Mouse (Mus musculus): ENCODE results near the gene 9930022D16Rik. TPM values are rescaled to one million over a fixed set of nuclear protein-coding genes. Genes with fewer than 3 reads are reported as not detected.

9930022D16Rik gene
- total and polyA plus RNA-seq, 3 experiments: 0.04 TPM; not detected in 2

DNA sequence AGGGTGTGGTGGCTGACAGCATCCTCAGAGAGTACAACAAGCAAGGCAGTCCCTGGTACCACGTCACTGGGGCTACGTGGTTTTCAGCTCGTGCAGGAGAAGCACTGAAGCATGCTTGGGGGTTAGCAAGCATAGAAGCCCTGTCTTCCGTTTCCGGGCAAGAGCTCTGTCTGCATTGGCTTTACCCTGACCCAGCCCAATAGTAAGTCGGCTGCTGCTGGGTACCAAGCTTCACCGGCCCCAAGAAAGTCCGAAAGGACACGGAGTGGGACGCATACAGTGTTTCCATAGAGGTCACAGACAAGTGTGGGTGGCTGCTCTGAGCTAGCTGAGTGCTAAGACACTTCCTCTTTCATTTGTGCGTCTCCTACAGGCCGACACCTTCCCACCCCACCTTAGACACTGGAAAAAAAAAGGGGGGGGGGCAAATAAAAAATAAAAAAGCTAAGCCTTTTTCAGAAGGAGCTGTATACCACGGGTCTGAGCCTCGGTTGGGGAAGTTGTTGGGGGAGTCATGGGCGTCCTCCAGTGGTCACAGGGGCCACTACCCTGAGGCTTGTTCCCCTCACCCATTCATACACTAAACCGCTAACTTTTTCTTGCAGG lies 6.3 kb downstream of the 9930022D16Rik start:
- H3K27ac ChIP-seq (ENCODE audit: control insufficient read depth, low read depth, low read length): peak overlapping the region; percentile 55
- peaks cover 0 to 5% of the 10 kb centered on the region in 2 experiments; a peak in 1 of 4 replicates for H3K36me3 ChIP-seq (ENCODE audit: control insufficient read depth in 1 of 2, insufficient read depth in 2 of 2, low read length in 2 of 2)
- H3K9ac ChIP-seq (ENCODE audit: control insufficient read depth, low read depth, low read length, poor library complexity, severe bottlenecking): peak overlapping the region; percentile 75
- H3K79me2 ChIP-seq (ENCODE audit: control insufficient read depth, insufficient read depth, low read length, poor library complexity): no peaks in the 10 kb centered on the region; the same call in 1 of the 2 replicates
- peak overlapping the region; percentile 76 to 77 for H3K4me3 ChIP-seq (ENCODE audit: control insufficient read depth in 1 of 2, insufficient read depth in 1 of 2, low read depth in 2 of 2, low read length in 2 of 2)
- peaks cover 8 to 12% of the 10 kb centered on the region in 2 experiments; a peak in 3 of 4 replicates for H3K4me1 ChIP-seq (ENCODE audit: control insufficient read depth in 1 of 2, insufficient read depth in 2 of 2, low read length in 2 of 2)
- no peaks in the 10 kb centered on the region for H3K9me3 ChIP-seq (replicated peaks; ENCODE audit: insufficient read depth, low read length)
- no peaks in the 10 kb centered on the region for H3K27me3 ChIP-seq (ENCODE audit: control insufficient read depth in 1 of 2, insufficient read depth in 2 of 2, low read length in 2 of 2)
- DNase-seq (ENCODE audit: low read depth, low spot score): peak; percentile 94
- TF ChIP-seq MYB (IDR thresholded peaks at IDR 0.05; ENCODE audit: low read depth, low read length): no peak
- TF ChIP-seq TBP (IDR thresholded peaks at IDR 0.05; ENCODE audit: low read depth, low read length): no peak; the same call in none of the 2 replicates
- no peak for TF ChIP-seq MEF2A (IDR thresholded peaks at IDR 0.05; ENCODE audit: extremely low read depth, insufficient replicate concordance, low read depth, low read length, poor library complexity, severe bottlenecking)
- TF ChIP-seq CHD2 (IDR thresholded peaks at IDR 0.05; ENCODE audit: low read length): no peak
- peak; percentile 89 for TF ChIP-seq MYC (IDR thresholded peaks at IDR 0.05; ENCODE audit: low read depth, low read length)
- TF ChIP-seq POLR2A (IDR thresholded peaks at IDR 0.05; ENCODE audit: control insufficient read depth in 1 of 2, insufficient read depth in 1 of 2, low read depth in 1 of 2, low read length in 2 of 2, poor library complexity in 1 of 2): peak; percentile 72 to 77; a peak in 3 of 4 replicates
- TF ChIP-seq POLR2AphosphoS2 (IDR thresholded peaks at IDR 0.05; ENCODE audit: low read length): no peak
- peak; percentile 20 to 43 (median 39); a peak in 5 of 6 replicates for TF ChIP-seq CTCF (IDR thresholded peaks at IDR 0.05 in 2 of 3, conservative IDR thresholded peaks at IDR 0.05 in 1 of 3; ENCODE audit: control insufficient read depth in 1 of 3, insufficient read depth in 1 of 3, low read depth in 2 of 3, low read length in 3 of 3, poor library complexity in 1 of 3, severe bottlenecking in 1 of 3)
- peak; percentile 45 for TF ChIP-seq SMC3 (IDR thresholded peaks at IDR 0.05; ENCODE audit: low read depth, low read length)
- TF ChIP-seq USF1 (IDR thresholded peaks at IDR 0.05; ENCODE audit: low read depth, low read length): no peak
- 0 out of 2 replicates have a peak, but pooled peaks have one; percentile 41 for TF ChIP-seq ZMIZ1 (IDR thresholded peaks at IDR 0.05; ENCODE audit: low read depth, low read length)
- TF ChIP-seq UBTF (IDR thresholded peaks at IDR 0.05; ENCODE audit: borderline replicate concordance, insufficient read depth, low read depth, low read length): no peak
- no peak for TF ChIP-seq NRF1 (IDR thresholded peaks at IDR 0.05; ENCODE audit: insufficient read depth, low read depth, low read length, poor library complexity, severe bottlenecking)
- no peak for TF ChIP-seq JUND (IDR thresholded peaks at IDR 0.05; ENCODE audit: low read depth, low read length)
- TF ChIP-seq USF2 (IDR thresholded peaks at IDR 0.05; ENCODE audit: borderline replicate concordance in 1 of 2, insufficient read depth in 1 of 2, low read depth in 1 of 2, low read length in 2 of 2): no peak
- TF ChIP-seq POLR2AphosphoS5 (IDR thresholded peaks at IDR 0.05; ENCODE audit: borderline replicate concordance, low read depth, low read length): no peak
- peak; percentile 23; the same call in 1 of the 2 replicates for TF ChIP-seq ZC3H11A (IDR thresholded peaks at IDR 0.05; ENCODE audit: low read depth, low read length)
- TF ChIP-seq MXI1 (IDR thresholded peaks at IDR 0.05; ENCODE audit: low read depth, low read length): peak; percentile 81
- TF ChIP-seq RCOR1 (IDR thresholded peaks at IDR 0.05; ENCODE audit: low read depth, low read length): no peak; the same call in 1 of the 2 replicates
- TF ChIP-seq EP300 (IDR thresholded peaks at IDR 0.05; ENCODE audit: low read depth in 1 of 2, low read length in 2 of 2): peak in 1 of 2 experiments; percentile 34; a peak in 2 of 4 replicates
- TF ChIP-seq MAX (IDR thresholded peaks at IDR 0.05; ENCODE audit: low read length): peak; percentile 96
- no peak for TF ChIP-seq KAT2A (conservative IDR thresholded peaks at IDR 0.05; ENCODE audit: low read depth, low read length)
- TF ChIP-seq ZNF384 (IDR thresholded peaks at IDR 0.05; ENCODE audit: low read depth, low read length): peak; percentile 6; the same call in 1 of the 2 replicates
- TF ChIP-seq ETS1 (IDR thresholded peaks at IDR 0.05; ENCODE audit: low read depth, low read length): peak; percentile 55; the same call in 1 of the 2 replicates
- TF ChIP-seq MAZ (IDR thresholded peaks at IDR 0.05; ENCODE audit: low read depth, low read length): peak; percentile 56
- TF ChIP-seq NELFE (IDR thresholded peaks at IDR 0.05; ENCODE audit: low read depth, low read length): peak; percentile 65
- TF ChIP-seq TCF12 (IDR thresholded peaks at IDR 0.05; ENCODE audit: low read depth, low read length): peak; percentile 46
- TF ChIP-seq E2F4 (IDR thresholded peaks at IDR 0.05; ENCODE audit: borderline replicate concordance, low read depth, low read length): no peak
- TF ChIP-seq GABPA (IDR thresholded peaks at IDR 0.05; ENCODE audit: low read depth, low read length): no peak
- peak; percentile 62 for TF ChIP-seq HCFC1 (IDR thresholded peaks at IDR 0.05; ENCODE audit: low read depth, low read length)
- TF ChIP-seq CHD1 (IDR thresholded peaks at IDR 0.05; ENCODE audit: low read depth, low read length): no peak
- no peak for TF ChIP-seq ZKSCAN1 (IDR thresholded peaks at IDR 0.05; ENCODE audit: low read depth, low read length)
- peak; percentile 29 for TF ChIP-seq RAD21 (IDR thresholded peaks at IDR 0.05; ENCODE audit: low read depth, low read length)
- peak; percentile 86; the same call in 1 of the 2 replicates for TF ChIP-seq BHLHE40 (IDR thresholded peaks at IDR 0.05; ENCODE audit: borderline replicate concordance, low read depth, low read length)
- no peak for TF ChIP-seq MAFK (IDR thresholded peaks at IDR 0.05; ENCODE audit: borderline replicate concordance, low read depth, low read length)
- peak; percentile 61 for TF ChIP-seq SIN3A (IDR thresholded peaks at IDR 0.05; ENCODE audit: low read length)

Data from MEL (cell line).